Mouse (Mus musculus) stomach, postnatal 0 days (tissue): ENCODE measurements at regions not wholly inside any gene's neighbourhood (a gene's known extent, or its start where the extent isn't known, plus 50 kb on each side); places are given as distances from the start of the nearest gene placed in this dataset.

ENCODE experiments used
- ATAC-seq: fragments of 200-750 bp; cut with Nextera tagmentation; 2 replicates; pipeline ENCODE4 v1.8.0; 2017; ENCODE audit not compliant: low FRiP score, low TSS enrichment
- DNase-seq: peaks from one replicate; pipeline ENCODE4 v3.0.0-alpha.2; 2016; ENCODE audit warnings: low spot score
- H3K27ac ChIP-seq: fragments of 300-500 bp; sonication (generic); replicated peaks from 2 replicates; pipeline ENCODE4 v1.5.1; 2014; ENCODE audit warnings: mild to moderate bottlenecking, control low read depth
- H3K27me3 ChIP-seq: fragments of 300-500 bp; sonication (generic); 2 replicates; pipeline ENCODE4 v1.6.1; 2014; ENCODE audit warnings: low read length; ENCODE audit not compliant: control insufficient read depth, insufficient read depth
- H3K36me3 ChIP-seq: fragments of 300-500 bp; sonication (generic); 2 replicates; pipeline ENCODE4 v1.6.1; 2014; ENCODE audit warnings: low read length, mixed read lengths; ENCODE audit not compliant: control insufficient read depth, insufficient read depth
- H3K4me1 ChIP-seq: fragments of 300-500 bp; sonication (generic); replicated peaks from 2 replicates; pipeline ENCODE4 v1.6.1; 2014; ENCODE audit warnings: antibody characterized with exemption; ENCODE audit not compliant: control insufficient read depth, insufficient read depth
- H3K4me2 ChIP-seq: fragments of 300-500 bp; sonication (generic); replicated peaks from 2 replicates; pipeline ENCODE4 v1.6.1; 2014; ENCODE audit warnings: low read depth, mild to moderate bottlenecking, control low read depth, moderate library complexity
- H3K4me3 ChIP-seq: fragments of 300-500 bp; sonication (generic); 2 replicates; pipeline ENCODE4 v1.5.1; 2014; ENCODE audit warnings: low read depth, low read length, control low read depth
- H3K9ac ChIP-seq: fragments of 300-500 bp; sonication (generic); 2 replicates; pipeline ENCODE4 v1.6.1; 2014; ENCODE audit warnings: mild to moderate bottlenecking, low read length, control low read depth, mixed read lengths
- H3K9me3 ChIP-seq: fragments of 300-500 bp; sonication (generic); 2 replicates; pipeline ENCODE4 v1.6.1; 2016; ENCODE audit warnings: low read length; ENCODE audit not compliant: control insufficient read depth
- CTCF ChIP-seq: IDR thresholded peaks from 2 replicates; pipeline ENCODE4 v1.5.1; 2016; ENCODE audit warnings: antibody characterized with exemption, low read depth, mild to moderate bottlenecking, moderate library complexity
- EP300 ChIP-seq: optimal IDR thresholded peaks from 2 replicates; pipeline ENCODE3; 2016; ENCODE audit warnings: antibody characterized with exemption
- WGBS: fragments of 180-500 bp; shearing (Covaris S2); extraction: QIAGEN DNeasy Blood & Tissue Kit; methylation state at CpG from one replicate; pipeline ENCODE4 v1.1.7; 2014; 5-methylcytosine and 5-hydroxymethylcytosine counted together

- Histone ChIP-seq H3K4me1 (no peaks in the 10 kb centered on the region), H3K9me3 (no peaks in the 10 kb centered on the region), H3K27me3 (no peaks in the 10 kb centered on the region), H3K4me3 (no peak overlapping the region), H3K4me2 (no peak overlapping the region), H3K9ac (no peak overlapping the region), H3K36me3 (no peaks in the 10 kb centered on the region), H3K27ac (no peak overlapping the region)
- 26% methylated on average over 9 of the region's 9 CpGs for WGBS
- no peak for ATAC-seq
- no peak for TF ChIP-seq EP300
- no peak for TF ChIP-seq CTCF
- DNase-seq = no peak
Measured at GRCm38 (mm10) chr11:55946629-55947240, 94.1 kb downstream of the Nmur2 start.

DNA sequence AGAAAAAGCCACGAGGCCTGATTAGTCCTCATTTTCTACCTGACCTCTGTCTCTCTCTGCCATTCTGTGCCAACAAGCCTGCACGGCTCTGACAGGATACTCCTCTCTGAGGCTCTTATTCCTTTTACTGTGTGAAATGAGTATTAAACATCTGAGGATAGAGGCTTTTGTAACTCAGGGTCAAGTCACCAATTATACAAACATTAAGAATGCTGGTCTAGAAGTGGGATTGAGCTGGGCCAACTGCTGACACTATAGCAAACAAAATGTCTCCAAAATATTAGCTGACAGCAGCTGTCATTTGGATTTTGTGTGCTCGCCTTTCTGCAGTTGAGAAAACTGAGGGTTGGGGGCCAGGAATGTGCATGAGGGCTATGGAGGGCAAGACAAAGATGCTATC, 94.8 kb downstream of the Nmur2 start:
- H3K36me3 ChIP-seq = no peaks in the 10 kb centered on the region
- H3K9me3 ChIP-seq = no peaks in the 10 kb centered on the region
- 36% methylated on average over 3 of the region's 3 CpGs for WGBS
- H3K9ac ChIP-seq = no peak overlapping the region
- H3K27me3 ChIP-seq = no peaks in the 10 kb centered on the region
- no peaks in the 10 kb centered on the region for H3K4me1 ChIP-seq
- TF ChIP-seq EP300 = no peak
- ATAC-seq (no peak), DNase-seq (no peak)
- no peak overlapping the region for H3K4me2 ChIP-seq
- H3K27ac ChIP-seq = no peak overlapping the region
- no peak overlapping the region for H3K4me3 ChIP-seq

GRCm38 (mm10) chr11:55939983-55940382, 100.8 kb downstream of the Nmur2 start:
- TF ChIP-seq EP300 = no peak
- no peak for TF ChIP-seq CTCF
- no peak for ATAC-seq

DNA sequence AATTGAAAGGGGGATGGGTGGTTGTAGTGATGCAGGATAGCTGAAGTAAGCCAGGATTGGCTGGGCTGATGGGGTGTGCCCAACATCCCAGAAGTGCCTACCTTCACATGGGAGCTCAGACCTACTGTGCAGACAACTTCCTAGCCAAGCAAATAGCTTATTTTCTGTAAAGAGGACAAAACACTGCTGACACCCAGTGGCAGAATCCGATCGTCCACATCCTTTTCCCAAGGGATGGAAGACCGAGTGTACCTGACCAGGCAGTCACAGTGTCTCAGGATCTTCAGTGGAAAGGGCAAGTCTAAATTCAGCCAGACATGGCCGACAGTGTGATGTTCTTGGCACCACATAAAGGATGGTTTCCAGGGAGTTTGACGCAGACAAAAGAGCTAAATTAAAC, 114.4 kb downstream of the Nmur2 start:
- no peaks in the 10 kb centered on the region for H3K9me3 ChIP-seq
- DNase-seq (no peak), ATAC-seq (no peak)
- TF ChIP-seq CTCF = no peak
- no peak for TF ChIP-seq EP300
- H3K9ac ChIP-seq = no peak overlapping the region
- 75% methylated on average over 5 of the region's 5 CpGs for WGBS
- H3K4me3 ChIP-seq = no peak overlapping the region
- H3K4me2 ChIP-seq = no peak overlapping the region
- no peaks in the 10 kb centered on the region for H3K4me1 ChIP-seq
- H3K27ac ChIP-seq = no peak overlapping the region
- H3K27me3 ChIP-seq = no peaks in the 10 kb centered on the region
- no peaks in the 10 kb centered on the region for H3K36me3 ChIP-seq

More at GRCm38 (mm10) chr11:55939983-55940382, 100.8 kb downstream of the Nmur2 start:
- H3K4me3 ChIP-seq = no peak overlapping the region
- DNase-seq = no peak
- no peaks in the 10 kb centered on the region for H3K9me3 ChIP-seq
- WGBS = 81% methylated on average over 2 of the region's 2 CpGs
- H3K4me1 ChIP-seq = no peaks in the 10 kb centered on the region
- no peak overlapping the region for H3K4me2 ChIP-seq
- no peak overlapping the region for H3K9ac ChIP-seq
- no peaks in the 10 kb centered on the region for H3K27me3 ChIP-seq
- no peaks in the 10 kb centered on the region for H3K36me3 ChIP-seq
- no peak overlapping the region for H3K27ac ChIP-seq

DNA sequence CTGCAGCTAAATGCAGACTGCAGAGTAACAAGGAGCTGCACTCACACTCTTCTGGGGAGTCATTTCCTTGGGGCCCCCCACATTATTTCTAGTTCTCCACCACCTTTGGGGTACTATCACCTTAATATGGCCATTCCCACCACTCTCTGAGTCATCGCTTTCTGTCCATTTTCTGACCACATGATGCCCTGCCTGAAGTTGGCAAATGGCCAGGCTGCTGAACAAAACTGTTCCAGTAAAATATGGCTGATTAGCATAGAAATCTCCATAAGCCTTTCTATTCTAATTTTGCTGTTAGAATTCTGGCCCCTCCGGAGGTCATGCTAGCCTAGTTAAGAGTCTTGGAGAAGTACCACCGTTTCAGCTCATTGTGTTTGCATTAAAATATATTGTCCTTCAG, 121.7 kb downstream of the Nmur2 start:
- no peak overlapping the region for H3K9ac ChIP-seq
- H3K27me3 ChIP-seq = no peaks in the 10 kb centered on the region
- no peaks in the 10 kb centered on the region for H3K36me3 ChIP-seq
- no peaks in the 10 kb centered on the region for H3K4me1 ChIP-seq
- H3K27ac ChIP-seq = no peak overlapping the region
- no peak overlapping the region for H3K4me2 ChIP-seq
- ATAC-seq (no peak), DNase-seq (no peak)
- WGBS = 73% methylated on average over 3 of the region's 3 CpGs
- H3K4me3 ChIP-seq = no peak overlapping the region
- TF ChIP-seq EP300 = no peak
- no peaks in the 10 kb centered on the region for H3K9me3 ChIP-seq

DNA sequence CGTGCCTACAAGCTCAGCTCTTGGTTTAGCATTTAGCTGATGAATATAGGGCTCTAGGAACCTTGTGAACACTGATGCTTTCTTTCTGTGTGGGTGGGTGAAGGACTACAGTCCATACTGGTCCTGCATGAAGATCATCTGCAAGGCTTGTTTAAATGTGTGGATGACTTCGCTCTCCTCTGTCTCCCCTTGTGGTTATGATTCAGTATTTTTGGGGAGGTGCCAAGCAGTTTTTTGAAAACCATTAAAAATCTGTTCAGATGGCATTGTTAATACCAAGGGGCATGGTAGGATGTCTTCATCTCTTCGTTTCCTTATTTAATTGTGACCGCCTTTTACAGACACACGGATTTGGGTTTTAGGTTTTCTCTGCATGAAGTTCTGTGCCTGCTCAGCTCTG, 122.4 kb downstream of the Nmur2 start:
- H3K27ac ChIP-seq = no peak overlapping the region
- H3K4me1 ChIP-seq = no peaks in the 10 kb centered on the region
- no peaks in the 10 kb centered on the region for H3K9me3 ChIP-seq
- H3K4me3 ChIP-seq = no peak overlapping the region
- no peak overlapping the region for H3K4me2 ChIP-seq
- no peak for TF ChIP-seq EP300
- no peak for TF ChIP-seq CTCF
- H3K36me3 ChIP-seq = no peaks in the 10 kb centered on the region
- H3K27me3 ChIP-seq = no peaks in the 10 kb centered on the region
- WGBS = 74% methylated on average over 5 of the region's 5 CpGs
- DNase-seq (no peak), ATAC-seq (no peak)
- no peak overlapping the region for H3K9ac ChIP-seq
